ENCODE assay signal across 9 mouse cellular contexts in the genomic region with DNA sequence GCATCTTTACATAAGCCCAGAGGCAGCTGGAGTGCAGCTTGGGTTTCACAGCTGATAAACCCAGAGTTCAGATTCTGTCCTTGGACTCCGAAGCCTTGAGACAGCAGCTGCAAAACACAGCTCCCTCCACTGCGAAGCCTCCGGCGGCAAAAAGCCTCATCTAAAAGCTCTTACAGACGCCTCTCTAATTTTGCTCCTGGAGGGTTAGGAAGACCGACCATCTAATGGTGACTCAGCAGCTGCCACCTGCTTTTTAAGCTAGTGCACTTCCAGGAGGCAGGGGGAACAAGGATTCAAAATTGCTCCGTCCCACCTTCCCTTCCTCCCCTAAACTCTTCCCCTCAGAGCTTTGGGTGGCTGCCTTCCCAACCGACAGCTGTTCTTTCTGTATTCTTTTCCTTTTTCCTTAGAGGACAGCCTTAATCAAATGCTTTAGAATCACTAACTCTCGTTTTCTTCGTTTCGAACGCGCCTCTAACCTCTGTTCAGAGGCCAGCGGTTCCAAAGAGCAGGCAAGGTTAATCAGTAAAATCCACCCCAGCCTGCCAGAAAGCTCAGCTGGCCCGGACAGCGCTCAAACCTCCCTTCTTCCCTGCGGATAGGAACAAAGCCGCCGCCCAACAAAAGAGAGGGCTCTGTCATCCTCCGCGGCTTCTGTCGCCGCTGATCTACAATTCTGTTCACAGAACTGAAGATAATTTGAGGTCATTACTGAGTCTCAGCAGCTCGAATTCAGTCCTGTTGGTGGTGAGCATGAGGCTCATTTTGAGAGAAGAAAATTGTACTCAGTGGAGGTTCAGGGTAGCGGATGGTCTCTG. TPM values are rescaled to one million over a fixed set of nuclear protein-coding genes. Genes with fewer than 3 reads are reported as not detected.
DNase-seq lines count a peak whose midpoint lies in the region; ATAC-seq and TF ChIP-seq lines count a peak whose summit lies in the region.
"Had no signal": no experiment of that assay in that cellular context is flagged by ENCODE, and none has a peak within 500 bp of the region (broad histone marks: within the 10 kb centered on the region; RNA-seq: fewer than 3 reads in every experiment).

No protein-coding gene starts in this region.

- H3K27ac ChIP-seq in lung, embryonic 14.5 days (ENCODE audit: low read depth), result no peak overlapping the region
- peak overlapping the region; percentile 46; the same call in 1 of the 2 replicates for H3K27ac ChIP-seq in embryonic facial prominence, embryonic 14.5 days (replicated peaks; ENCODE audit: low read depth, low read length)
- peak overlapping the region; percentile 18 to 26; a peak in 3 of 4 replicates for H3K27ac ChIP-seq in heart, embryonic 14.5 days (replicated peaks in 1 of 2; ENCODE audit: control insufficient read depth in 1 of 2, insufficient read depth in 1 of 2, low read depth in 2 of 2, low read length in 2 of 2)
- peak overlapping the region; percentile 61 for H3K27ac ChIP-seq in liver, embryonic 12.5 days
- peak overlapping the region; percentile 98 for H3K27ac ChIP-seq in olfactory bulb, adult 2 months (ENCODE audit: insufficient read depth, low read depth, low read length)
- H3K27ac ChIP-seq: macrophage had no signal

- peak overlapping the region; percentile 51 for H3K4me2 ChIP-seq in lung, embryonic 14.5 days
- peak overlapping the region; percentile 58 for H3K4me2 ChIP-seq in embryonic facial prominence, embryonic 14.5 days (ENCODE audit: low read depth, low read length)
- peak overlapping the region; percentile 71 for H3K4me2 ChIP-seq in heart, embryonic 14.5 days (ENCODE audit: low read length)
- peak overlapping the region; percentile 50 for H3K4me2 ChIP-seq in liver, embryonic 12.5 days

- ATAC-seq in lung, embryonic 14.5 days (ENCODE audit: insufficient read depth), result peak; percentile 76
- peak; percentile 90 for ATAC-seq in embryonic facial prominence, embryonic 14.5 days (ENCODE audit: low read depth)
- no peak for ATAC-seq in heart, embryonic 14.5 days (ENCODE audit: insufficient number of reproducible peaks, insufficient read depth, low FRiP score, low read depth)
- ATAC-seq in liver, embryonic 12.5 days, result peak; percentile 62

- peak overlapping the region; percentile 17; the same call in 1 of the 2 replicates for H3K9ac ChIP-seq in lung, embryonic 14.5 days
- peak overlapping the region; percentile 53 for H3K9ac ChIP-seq in embryonic facial prominence, embryonic 14.5 days (ENCODE audit: low read depth, low read length)
- H3K9ac ChIP-seq in heart, embryonic 14.5 days (ENCODE audit: low read length), result peak overlapping the region; percentile 68
- H3K9ac ChIP-seq in liver, embryonic 12.5 days, result no peak overlapping the region

- TF ChIP-seq POLR2A in olfactory bulb, adult 2 months (IDR thresholded peaks at IDR 0.05; ENCODE audit: insufficient read depth, low read depth, low read length), result no peak

- peak; percentile 69 for DNase-seq in lung, embryonic 14.5 days
- DNase-seq in lung, adult 18-20 months, result no peak
- peak; percentile 83 for DNase-seq in embryonic facial prominence, embryonic 14.5 days (ENCODE audit: low spot score)
- DNase-seq in kidney, postnatal 10 days, result peak; percentile 80
- DNase-seq in natural killer cell, adult 2 months (ENCODE audit: low spot score in 2 of 2), result no peak

- peak overlapping the region; percentile 19 for H3K4me3 ChIP-seq in lung, embryonic 14.5 days (ENCODE audit: low read depth, low read length)
- peak overlapping the region; percentile 26 for H3K4me3 ChIP-seq in embryonic facial prominence, embryonic 14.5 days (ENCODE audit: low read depth, low read length)
- peak overlapping the region; percentile 37 to 39 for H3K4me3 ChIP-seq in heart, embryonic 14.5 days (ENCODE audit: control insufficient read depth in 1 of 2, insufficient read depth in 1 of 2, low read depth in 1 of 2, low read length in 2 of 2)
- H3K4me3 ChIP-seq in liver, embryonic 12.5 days, result peak overlapping the region; percentile 24
- peak overlapping the region; percentile 32 for H3K4me3 ChIP-seq in olfactory bulb, adult 2 months (ENCODE audit: insufficient read depth, low read depth, low read length)

- H3K4me1 ChIP-seq in lung, embryonic 14.5 days (ENCODE audit: insufficient read depth), result no peaks in the 10 kb centered on the region
- peaks cover 8% of the 10 kb centered on the region; the same call in 1 of the 2 replicates for H3K4me1 ChIP-seq in embryonic facial prominence, embryonic 14.5 days (ENCODE audit: control insufficient read depth, insufficient read depth, low read length)
- peaks cover 9 to 16% of the 10 kb centered on the region in 2 experiments for H3K4me1 ChIP-seq in heart, embryonic 14.5 days (ENCODE audit: control insufficient read depth in 2 of 2, insufficient read depth in 2 of 2, low read length in 2 of 2)
- peaks cover 17% of the 10 kb centered on the region for H3K4me1 ChIP-seq in liver, embryonic 12.5 days
- H3K4me1 ChIP-seq in olfactory bulb, adult 2 months (ENCODE audit: control insufficient read depth, insufficient read depth, low read length), result peaks cover 14% of the 10 kb centered on the region

- no peaks in the 10 kb centered on the region for H3K27me3 ChIP-seq in lung, embryonic 14.5 days (ENCODE audit: insufficient read depth, low read length)
- H3K27me3 ChIP-seq in embryonic facial prominence, embryonic 14.5 days (replicated peaks; ENCODE audit: control insufficient read depth, insufficient read depth, low read length), result no peaks in the 10 kb centered on the region
- no peaks in the 10 kb centered on the region for H3K27me3 ChIP-seq in heart, embryonic 14.5 days (ENCODE audit: control insufficient read depth, insufficient read depth, low read length)
- peaks cover 11% of the 10 kb centered on the region for H3K27me3 ChIP-seq in liver, embryonic 12.5 days (replicated peaks)

- no peaks in the 10 kb centered on the region for H3K9me3 ChIP-seq in lung, embryonic 14.5 days (ENCODE audit: low read depth, low read length)
- no peaks in the 10 kb centered on the region for H3K9me3 ChIP-seq in embryonic facial prominence, embryonic 14.5 days (ENCODE audit: control insufficient read depth, low read length)
- no peaks in the 10 kb centered on the region for H3K9me3 ChIP-seq in heart, embryonic 14.5 days (ENCODE audit: control insufficient read depth, low read length)
- no peaks in the 10 kb centered on the region for H3K9me3 ChIP-seq in liver, embryonic 12.5 days (replicated peaks)

- 5% methylated on average over 25 of the region's 25 CpGs for WGBS in lung, embryonic 14.5 days
- WGBS in embryonic facial prominence, embryonic 14.5 days, result 3% methylated on average over 25 of the region's 25 CpGs
- 5% methylated on average over 25 of the region's 25 CpGs for WGBS in heart, embryonic 14.5 days
- 9% methylated on average over 25 of the region's 25 CpGs for WGBS in liver, embryonic 12.5 days (ENCODE audit: insufficient replicate concordance)
- WGBS in olfactory bulb, adult 2 months, result 3% methylated on average over 25 of the region's 25 CpGs

- no peak for TF ChIP-seq CTCF in lung, embryonic 14.5 days (IDR thresholded peaks at IDR 0.05; ENCODE audit: low read depth)
- TF ChIP-seq CTCF in olfactory bulb, adult 2 months (IDR thresholded peaks at IDR 0.05; ENCODE audit: insufficient read depth, low read depth, low read length), result no peak

- no peaks in the 10 kb centered on the region for H3K36me3 ChIP-seq in lung, embryonic 14.5 days (ENCODE audit: insufficient read depth)
- no peaks in the 10 kb centered on the region for H3K36me3 ChIP-seq in embryonic facial prominence, embryonic 14.5 days (ENCODE audit: control insufficient read depth, insufficient read depth, low read length)
- no peaks in the 10 kb centered on the region for H3K36me3 ChIP-seq in heart, embryonic 14.5 days (ENCODE audit: control insufficient read depth, insufficient read depth, low read length)
- H3K36me3 ChIP-seq in liver, embryonic 12.5 days, result no peaks in the 10 kb centered on the region

RNA-seq across cellular contexts. Expression of a gene that starts 4.5 kb away (rescaled TPM):
- polyA plus RNA-seq in lung, embryonic 14.5 days (2014; fragmentation: Nextera tagmentation; extraction: Ambion mirVana), result 0.15 and 0.17 TPM in 2 replicates
- polyA plus RNA-seq in embryonic facial prominence, embryonic 14.5 days (2014; fragmentation: Nextera tagmentation; extraction: Ambion mirVana), result not detected in 2 replicates
- polyA plus RNA-seq in heart, embryonic 14.5 days (2014; fragmentation: Nextera tagmentation; extraction: Ambion mirVana), result 0.19 and 0.31 TPM in 2 replicates
- 17.8 and 19.5 TPM in 2 replicates for polyA plus RNA-seq in liver, embryonic 12.5 days (2016; fragmentation: Nextera tagmentation; extraction: Ambion mirVana)
- polyA plus RNA-seq in olfactory bulb, adult 2 months (2012; ENCODE audit: insufficient read depth, insufficient read length, low replicate concordance, missing spikeins), result not detected in 2 replicates
- polyA plus RNA-seq: macrophage had no signal

RNA-seq across cellular contexts. Expression of a gene that starts 44.7 kb away (rescaled TPM):
- polyA plus RNA-seq in lung, embryonic 14.5 days (2014; fragmentation: Nextera tagmentation; extraction: Ambion mirVana), result 24.2 and 27.8 TPM in 2 replicates
- 21.0 and 26.6 TPM in 2 replicates for polyA plus RNA-seq in embryonic facial prominence, embryonic 14.5 days (2014; fragmentation: Nextera tagmentation; extraction: Ambion mirVana)
- 25.6 and 26.3 TPM in 2 replicates for polyA plus RNA-seq in heart, embryonic 14.5 days (2014; fragmentation: Nextera tagmentation; extraction: Ambion mirVana)
- 19.8 and 20.8 TPM in 2 replicates for polyA plus RNA-seq in liver, embryonic 12.5 days (2016; fragmentation: Nextera tagmentation; extraction: Ambion mirVana)
- polyA plus RNA-seq in olfactory bulb, adult 2 months (2012; ENCODE audit: insufficient read depth, insufficient read length, low replicate concordance, missing spikeins), result not detected in 2 replicates

RNA-seq across cellular contexts. Expression of a gene that starts 44.8 kb away (rescaled TPM):
- 28.9 and 29.6 TPM in 2 replicates for polyA plus RNA-seq in lung, embryonic 14.5 days (2014; fragmentation: Nextera tagmentation; extraction: Ambion mirVana)
- polyA plus RNA-seq in embryonic facial prominence, embryonic 14.5 days (2014; fragmentation: Nextera tagmentation; extraction: Ambion mirVana), result 29.0 and 32.5 TPM in 2 replicates
- 20.9 and 21.2 TPM in 2 replicates for polyA plus RNA-seq in heart, embryonic 14.5 days (2014; fragmentation: Nextera tagmentation; extraction: Ambion mirVana)
- polyA plus RNA-seq in liver, embryonic 12.5 days (2016; fragmentation: Nextera tagmentation; extraction: Ambion mirVana), result 18.1 and 18.3 TPM in 2 replicates
- not detected in 2 replicates for polyA plus RNA-seq in olfactory bulb, adult 2 months (2012; ENCODE audit: insufficient read depth, insufficient read length, low replicate concordance, missing spikeins)

Comparison
In these comparisons a context has a peak if more than half of its experiments do, and no peak if none do; other contexts are left out.
1. DNase-seq: peak in lung, embryonic 14.5 days (single experiment), embryonic facial prominence, embryonic 14.5 days (single experiment) and kidney, postnatal 10 days (single experiment); none in lung, adult 18-20 months (0 of 2) and natural killer cell, adult 2 months (0 of 2).
2. RNA of a gene that starts 4.5 kb away (polyA plus RNA-seq): 17.8 to 19.5 TPM in liver, embryonic 12.5 days; 0.19 to 0.31 TPM in heart, embryonic 14.5 days, 0.15 to 0.17 TPM in lung, embryonic 14.5 days, not detected in embryonic facial prominence, embryonic 14.5 days and not detected in olfactory bulb, adult 2 months; every median in the first group is over 10 times any median in the second.
3. RNA of a gene that starts 44.7 kb away (polyA plus RNA-seq): 25.6 to 26.3 TPM in heart, embryonic 14.5 days, 24.2 to 27.8 TPM in lung, embryonic 14.5 days, 21.0 to 26.6 TPM in embryonic facial prominence, embryonic 14.5 days and 19.8 to 20.8 TPM in liver, embryonic 12.5 days; not detected in olfactory bulb, adult 2 months; every median in the first group is over 10 times any median in the second.
4. RNA of a gene that starts 44.8 kb away (polyA plus RNA-seq): 29.0 to 32.5 TPM in embryonic facial prominence, embryonic 14.5 days, 28.9 to 29.6 TPM in lung, embryonic 14.5 days, 20.9 to 21.2 TPM in heart, embryonic 14.5 days and 18.1 to 18.3 TPM in liver, embryonic 12.5 days; not detected in olfactory bulb, adult 2 months; every median in the first group is over 10 times any median in the second.
5. Peak in every context shown above with its lines, with median percentiles within 50 percentile points of each other: H3K4me2 ChIP-seq and H3K4me3 ChIP-seq.